Mouse (Mus musculus): Measurements from ENCODE around the gene Olfr465-ps1. TPM values are rescaled to one million over a fixed set of nuclear protein-coding genes. Genes with fewer than 3 reads are reported as not detected.
A peak's percentile ranks its signal among the peaks of the same experiment; 100 is the strongest.

The Olfr465-ps1 gene
- polyA plus RNA-seq, 1 experiment = 0.03 TPM

DNA sequence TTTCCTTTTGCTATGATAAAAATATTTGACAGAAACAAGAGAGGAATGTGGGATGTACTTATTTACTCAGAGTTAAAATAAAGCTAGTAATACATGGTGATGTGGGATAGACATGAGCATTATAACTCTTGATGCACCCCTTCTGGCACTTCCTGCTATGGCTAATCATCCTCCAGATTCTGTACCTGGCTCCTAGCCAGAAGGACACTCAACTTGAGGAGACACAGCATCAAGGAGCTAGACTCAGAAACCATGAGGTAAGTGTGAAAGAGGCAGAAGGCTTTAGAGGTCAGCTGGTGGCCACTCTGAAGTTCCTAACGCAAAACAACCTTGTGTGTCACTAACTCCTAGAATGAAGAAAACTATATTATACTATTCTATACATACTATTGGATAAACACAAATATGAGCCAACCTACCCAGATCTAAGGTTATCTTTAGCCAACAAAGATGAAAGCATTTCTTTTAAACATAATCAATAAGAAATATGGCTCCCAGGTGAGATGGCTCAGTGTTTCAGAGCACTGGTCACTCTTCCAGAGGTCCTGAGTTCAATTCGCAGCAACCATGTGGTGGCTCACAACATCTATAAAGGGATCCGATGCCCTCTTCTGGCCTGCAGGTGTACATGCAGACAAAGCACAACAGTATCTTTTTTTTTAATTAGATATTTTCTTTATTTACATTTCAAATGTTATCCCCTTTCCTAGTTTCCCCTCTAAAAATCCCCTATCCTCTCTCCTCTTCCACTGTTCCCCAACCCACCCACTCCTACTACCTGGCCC is 10.6 kb upstream of the Olfr465-ps1 start:
- no peaks in the 10 kb centered on the region for H3K9me3 ChIP-seq
- H3K4me3 ChIP-seq (replicated peaks) = no peak overlapping the region
- H3K36me3 ChIP-seq (replicated peaks; ENCODE audit: low read length) = no peaks in the 10 kb centered on the region
- no peaks in the 10 kb centered on the region for H3K27me3 ChIP-seq (replicated peaks)
- TF ChIP-seq FLI1 (IDR thresholded peaks at IDR 0.05; ENCODE audit: low read length) (no peak), GATA1 (IDR thresholded peaks at IDR 0.05; ENCODE audit: borderline replicate concordance, low read length) (no peak)
- peaks cover under 1% of the 10 kb centered on the region; the same call in 1 of the 2 replicates for H3K4me1 ChIP-seq

DNA sequence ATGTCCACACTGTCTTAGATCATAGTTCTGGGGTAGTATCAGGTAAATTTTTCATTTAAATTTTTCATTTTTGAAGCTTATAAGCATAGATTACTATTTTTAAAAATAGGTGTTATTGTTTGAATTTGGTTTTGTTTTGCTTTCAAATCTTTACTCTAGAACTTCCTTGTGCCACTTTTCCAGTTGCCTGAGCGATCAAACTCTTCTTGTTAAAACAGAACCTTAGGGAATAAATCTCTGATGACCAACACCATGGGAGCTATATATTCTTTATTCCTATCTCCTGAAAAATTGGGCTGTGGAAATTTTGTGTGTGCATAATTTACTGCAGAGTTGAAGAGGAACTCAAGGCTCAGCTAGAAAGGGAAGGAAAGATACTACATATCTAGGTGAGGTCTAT is 12.1 kb downstream of the Olfr465-ps1 start, which contains the start of gene Olfr466:
TSS of gene Olfr466 (plus strand) at position 301 of the 400 bp plus-strand sequence.
- no peaks in the 10 kb centered on the region for H3K36me3 ChIP-seq (replicated peaks; ENCODE audit: low read length)
- TF ChIP-seq GATA1 (IDR thresholded peaks at IDR 0.05; ENCODE audit: borderline replicate concordance, low read length) (no peak), FLI1 (IDR thresholded peaks at IDR 0.05; ENCODE audit: low read length) (no peak)
- H3K9me3 ChIP-seq = peaks cover 4% of the 10 kb centered on the region; the same call in 1 of the 2 replicates
- no peaks in the 10 kb centered on the region for H3K27me3 ChIP-seq (replicated peaks)
- H3K4me1 ChIP-seq = no peaks in the 10 kb centered on the region
- H3K4me3 ChIP-seq (replicated peaks) = no peak within 1 kb of the TSS

DNA sequence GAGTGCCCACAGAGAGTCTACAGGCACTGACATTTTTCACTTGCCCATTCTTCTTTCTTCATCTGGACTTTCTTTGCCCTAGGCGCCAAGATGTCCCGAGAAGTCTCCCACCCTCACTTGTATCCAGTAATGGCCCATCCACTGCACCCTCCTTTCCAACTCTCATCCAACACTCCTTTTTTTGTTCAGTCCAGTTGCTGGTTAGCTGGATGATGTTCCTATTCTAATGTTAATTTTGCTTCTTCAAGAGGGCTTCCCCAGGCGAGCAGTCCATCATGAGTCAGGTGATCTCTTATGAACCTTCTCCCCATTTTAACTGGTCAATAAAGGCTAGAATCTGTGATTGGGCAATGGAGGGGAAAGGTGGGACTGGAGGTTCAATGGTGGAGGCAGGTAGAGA is 36.2 kb downstream of the Olfr465-ps1 start:
- no peaks in the 10 kb centered on the region for H3K9me3 ChIP-seq
- TF ChIP-seq GATA1 (IDR thresholded peaks at IDR 0.05; ENCODE audit: borderline replicate concordance, low read length) (no peak), FLI1 (IDR thresholded peaks at IDR 0.05; ENCODE audit: low read length) (no peak)

DNA sequence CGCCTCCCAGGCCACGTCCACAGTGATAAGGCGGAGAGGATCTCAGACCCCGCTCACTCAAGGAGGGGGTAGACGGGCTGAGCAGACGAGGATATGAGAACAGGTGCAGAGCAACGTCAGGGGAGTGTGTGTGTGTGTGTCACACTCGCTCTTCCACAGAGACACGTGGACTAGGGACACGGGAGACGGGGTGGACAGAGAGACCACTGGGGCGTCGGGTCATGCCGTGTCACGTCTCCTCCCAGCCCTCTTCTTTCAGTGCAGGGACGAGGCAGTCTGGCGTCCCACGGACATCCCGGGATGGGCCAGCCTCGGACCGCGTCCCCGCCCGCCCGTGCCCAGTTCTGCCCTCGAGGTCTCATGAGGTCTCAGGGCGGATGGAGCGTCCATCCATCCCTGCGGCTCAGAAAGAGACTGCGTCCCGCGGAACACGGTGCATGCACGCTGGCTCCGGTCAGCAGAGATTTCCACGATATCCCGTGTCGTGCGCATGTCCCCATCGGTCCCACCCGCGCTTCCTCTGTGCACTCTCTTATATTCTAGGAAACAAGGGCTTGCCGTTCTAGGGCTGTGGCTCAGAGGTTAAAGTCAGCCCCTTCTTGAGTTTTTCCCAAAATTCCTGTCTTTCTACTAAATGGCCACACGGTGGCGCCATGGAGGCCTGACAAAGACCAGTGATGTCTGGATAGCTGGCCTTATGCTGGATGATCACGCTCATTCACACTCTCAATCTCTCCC is 38.0 kb downstream of the Olfr465-ps1 start:
- Histone ChIP-seq H3K4me1 (peaks cover 12% of the 10 kb centered on the region), H3K27me3 (replicated peaks) (peaks cover 6% of the 10 kb centered on the region), H3K4me3 (replicated peaks) (peak overlapping the region; percentile 91), H3K36me3 (replicated peaks; ENCODE audit: low read length) (no peaks in the 10 kb centered on the region), H3K9me3 (no peaks in the 10 kb centered on the region)
- TF ChIP-seq GATA1 (IDR thresholded peaks at IDR 0.05; ENCODE audit: borderline replicate concordance, low read length) (no peak), FLI1 (IDR thresholded peaks at IDR 0.05; ENCODE audit: low read length) (no peak)

More for the DNA sequence above, 36.2 kb downstream of the Olfr465-ps1 start:
- peaks cover 6% of the 10 kb centered on the region for H3K27me3 ChIP-seq (replicated peaks)
- H3K4me3 ChIP-seq (replicated peaks) = no peak overlapping the region
- no peaks in the 10 kb centered on the region for H3K36me3 ChIP-seq (replicated peaks; ENCODE audit: low read length)
- H3K4me1 ChIP-seq = peaks cover 12% of the 10 kb centered on the region

DNA sequence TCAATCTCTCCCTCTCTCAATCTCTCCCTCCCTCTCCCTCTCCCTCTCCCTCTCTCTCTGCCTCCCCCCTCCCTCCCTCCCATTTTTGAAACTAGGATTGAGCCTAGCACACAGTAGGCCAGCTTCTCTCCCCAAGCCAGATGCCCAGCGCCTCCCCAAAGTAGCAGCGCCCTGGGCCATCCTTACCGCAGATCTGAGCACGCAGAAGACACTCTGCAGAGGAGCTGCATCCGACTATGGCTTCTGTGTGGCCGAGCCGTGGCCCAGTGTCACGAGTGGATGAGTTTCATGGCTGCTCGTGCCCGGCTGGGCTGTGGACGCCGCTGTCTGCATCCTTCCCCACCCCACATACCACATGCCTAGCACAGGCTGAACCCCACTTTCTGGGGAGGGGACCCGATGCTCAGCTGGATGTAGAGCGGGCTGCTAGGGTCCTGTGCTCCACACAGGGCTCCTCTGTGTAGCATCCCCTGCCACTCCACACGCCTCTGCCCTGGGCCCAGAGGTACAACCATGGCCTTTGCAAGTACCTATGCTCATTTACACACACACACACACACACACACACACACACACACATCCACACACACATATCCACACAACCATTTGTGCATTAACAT is 38.7 kb downstream of the Olfr465-ps1 start:
- H3K27me3 ChIP-seq (replicated peaks) = peaks cover 6% of the 10 kb centered on the region
- peak overlapping the region; percentile 91 for H3K4me3 ChIP-seq (replicated peaks)
- no peaks in the 10 kb centered on the region for H3K9me3 ChIP-seq
- no peak for TF ChIP-seq FLI1 (IDR thresholded peaks at IDR 0.05; ENCODE audit: low read length)
- TF ChIP-seq GATA1 (IDR thresholded peaks at IDR 0.05; ENCODE audit: borderline replicate concordance, low read length) = no peak
- H3K4me1 ChIP-seq = peaks cover 12% of the 10 kb centered on the region
- H3K36me3 ChIP-seq (replicated peaks; ENCODE audit: low read length) = no peaks in the 10 kb centered on the region

Other genes starting within 250 kb of the Olfr465-ps1 start
- gene Cntnap3, start 234.1 kb upstream of the Olfr465-ps1 start, polyA plus RNA-seq (2012; ENCODE audit: insufficient read depth, low replicate concordance) = not detected in 2 replicates
- gene Spata31, start 220.7 kb upstream of the Olfr465-ps1 start, polyA plus RNA-seq (2012; ENCODE audit: insufficient read depth, low replicate concordance) = not detected in 2 replicates
- gene Spata31d1c, start 105.0 kb upstream of the Olfr465-ps1 start, polyA plus RNA-seq (2012; ENCODE audit: insufficient read depth, low replicate concordance) = not detected in 2 replicates
- 0.30 TPM in 1 of 2 replicates, not detected in the other for gene Prss47, start 85.3 kb upstream of the Olfr465-ps1 start, polyA plus RNA-seq (2012; ENCODE audit: insufficient read depth, low replicate concordance)
- gene Mfsd14b, start 25.1 kb upstream of the Olfr465-ps1 start, polyA plus RNA-seq (2012; ENCODE audit: insufficient read depth, low replicate concordance) = 3.2 TPM in 1 of 2 replicates, not detected in the other
- gene Olfr466, start 12.2 kb downstream of the Olfr465-ps1 start, polyA plus RNA-seq (2012; ENCODE audit: insufficient read depth, low replicate concordance) = not detected in 2 replicates
- not detected in 2 replicates for gene Nlrp4f, start 67.9 kb downstream of the Olfr465-ps1 start, polyA plus RNA-seq (2012; ENCODE audit: insufficient read depth, low replicate concordance)
- gene Gm10775, start 121.5 kb downstream of the Olfr465-ps1 start, polyA plus RNA-seq (2012; ENCODE audit: insufficient read depth, low replicate concordance) = 0.22 TPM in 1 of 2 replicates, not detected in the other
- gene Zfp369, start 140.7 kb downstream of the Olfr465-ps1 start, polyA plus RNA-seq (2012; ENCODE audit: insufficient read depth, low replicate concordance) = 1.6 and 6.1 TPM in 2 replicates

All from megakaryocyte, embryonic 14.5 days (primary cell).